Mouse (Mus musculus) neural tube, embryonic 10.5 days (tissue): ENCODE data around the gene Mrps23.
"Not testable (repeated sequence)": the region's sequence is repeated elsewhere in the genome, so short reads cannot be mapped to it uniquely, and the experiment has no call there.

ENCODE experiments used
- DNase-seq: peaks from one replicate; pipeline ENCODE4 v3.0.0-alpha.2; 2017; ENCODE audit warnings: low spot score; ENCODE audit errors: extremely low spot score

Gene Mrps23

DNA sequence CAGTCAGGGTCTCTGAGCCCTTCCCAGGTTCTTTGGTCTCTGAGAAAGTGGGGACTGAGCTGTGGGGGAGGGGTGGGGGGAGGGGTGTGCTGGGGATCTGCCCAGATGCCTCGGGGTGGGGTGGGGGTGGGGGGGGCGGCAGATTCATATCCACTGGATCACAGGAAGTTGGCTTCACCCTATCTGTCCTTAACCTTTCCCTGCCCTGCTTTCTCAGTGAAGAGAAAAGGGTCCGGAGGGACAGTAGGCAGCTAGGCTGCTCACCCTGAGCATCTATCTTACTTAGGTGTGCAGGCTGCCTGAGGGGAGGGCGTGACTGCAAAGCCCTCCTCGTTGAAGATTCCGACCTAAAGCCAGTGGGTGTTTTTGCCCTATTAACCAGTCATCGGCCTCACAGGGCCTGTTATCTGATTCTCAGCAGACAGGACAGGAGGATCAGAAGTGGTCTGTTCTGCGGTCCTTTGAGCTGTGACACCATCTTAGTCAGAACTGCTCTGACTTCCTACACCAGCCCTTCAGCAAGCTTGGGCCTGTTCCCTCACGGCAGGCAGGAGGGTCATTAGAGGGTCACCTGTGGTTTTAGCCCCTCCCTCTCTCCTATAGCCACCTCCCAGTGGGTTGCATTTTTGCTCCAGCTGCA is 30.7 kb upstream of the Mrps23 start:
- no peak for DNase-seq

DNA sequence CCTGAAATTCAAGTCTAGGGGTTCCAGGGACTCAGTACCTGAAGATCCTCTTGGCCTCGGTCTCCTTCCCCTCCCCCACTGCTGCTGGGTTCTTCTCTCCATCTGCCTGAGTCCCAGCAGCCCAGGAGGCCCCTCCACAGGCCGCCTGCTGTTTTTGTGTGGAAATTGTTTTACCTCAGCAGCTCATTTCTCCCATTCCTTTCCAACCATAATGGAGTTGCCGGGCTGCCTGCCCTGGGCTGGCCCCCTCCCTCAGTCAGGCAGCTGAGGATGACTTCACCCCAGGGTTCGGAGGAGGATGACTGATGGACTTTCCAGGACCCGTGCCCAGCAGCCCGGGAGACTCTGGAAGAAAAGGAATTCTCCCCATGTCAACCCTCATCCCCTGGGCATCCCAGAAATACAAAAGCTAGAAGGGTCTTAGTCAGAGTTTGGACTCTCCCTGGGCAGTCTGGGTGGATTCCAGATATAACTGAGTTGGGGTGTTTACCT is 23.7 kb upstream of the Mrps23 start:
- DNase-seq, result no peak

DNA sequence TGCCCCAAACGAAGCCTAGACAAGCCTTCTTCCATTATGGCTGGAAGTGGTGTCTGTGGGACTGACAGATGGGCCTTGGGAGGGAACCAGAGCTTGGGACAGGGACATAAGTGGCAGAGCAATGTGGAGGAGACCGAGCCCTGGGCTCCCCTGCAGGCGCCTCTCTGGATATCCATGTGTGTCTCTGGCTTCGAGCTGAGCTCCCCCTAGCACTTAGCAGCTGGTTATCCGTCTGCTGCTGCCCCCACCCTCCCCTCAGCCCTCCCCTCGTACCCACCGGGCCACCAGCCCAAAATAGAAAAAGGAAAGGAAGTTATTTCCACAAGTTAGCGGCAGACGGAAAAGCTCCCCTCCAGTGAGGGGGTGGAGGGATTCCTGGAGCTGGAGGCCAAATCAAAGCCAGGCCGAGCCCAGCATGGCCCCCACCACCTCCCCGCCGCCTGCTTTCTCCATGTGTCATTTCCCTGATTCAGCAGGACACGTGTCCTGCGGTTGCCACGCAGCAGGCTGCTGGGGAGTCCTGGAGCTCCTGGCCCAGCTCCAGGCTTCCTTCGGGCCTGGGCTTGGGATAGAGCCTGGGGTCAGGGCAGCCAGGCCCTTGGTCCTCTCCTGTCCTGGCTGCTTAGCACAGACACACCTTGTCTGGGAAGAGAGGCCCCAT is 23.1 kb upstream of the Mrps23 start:
- DNase-seq, result peak; percentile 68

DNA sequence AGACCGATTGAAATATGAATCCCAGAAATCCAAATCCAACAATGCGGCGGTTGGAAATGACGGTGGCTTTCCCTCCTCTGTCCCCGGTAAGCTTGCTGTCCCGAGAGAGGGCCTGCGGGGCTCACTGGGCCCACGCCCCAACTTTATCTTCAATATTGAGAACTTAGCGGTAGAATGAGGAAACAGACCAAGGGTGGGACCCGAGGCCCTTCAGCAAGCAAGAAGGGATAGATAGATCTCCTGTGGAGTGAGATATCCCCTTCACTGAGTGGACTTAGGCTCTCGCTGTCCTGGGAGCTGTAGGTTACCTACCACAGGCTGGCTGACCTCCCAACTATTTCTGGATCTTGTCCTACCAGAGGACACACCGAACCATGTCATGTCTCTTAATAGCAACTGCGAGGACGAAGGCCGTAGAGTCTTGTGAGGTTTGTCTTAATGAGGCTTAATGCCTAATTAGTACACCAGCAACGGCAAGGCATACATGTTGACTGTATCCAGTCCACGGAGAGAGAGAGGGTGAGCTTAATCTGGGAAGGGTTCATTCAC is 19.5 kb upstream of the Mrps23 start:
- DNase-seq, result no peak

DNA sequence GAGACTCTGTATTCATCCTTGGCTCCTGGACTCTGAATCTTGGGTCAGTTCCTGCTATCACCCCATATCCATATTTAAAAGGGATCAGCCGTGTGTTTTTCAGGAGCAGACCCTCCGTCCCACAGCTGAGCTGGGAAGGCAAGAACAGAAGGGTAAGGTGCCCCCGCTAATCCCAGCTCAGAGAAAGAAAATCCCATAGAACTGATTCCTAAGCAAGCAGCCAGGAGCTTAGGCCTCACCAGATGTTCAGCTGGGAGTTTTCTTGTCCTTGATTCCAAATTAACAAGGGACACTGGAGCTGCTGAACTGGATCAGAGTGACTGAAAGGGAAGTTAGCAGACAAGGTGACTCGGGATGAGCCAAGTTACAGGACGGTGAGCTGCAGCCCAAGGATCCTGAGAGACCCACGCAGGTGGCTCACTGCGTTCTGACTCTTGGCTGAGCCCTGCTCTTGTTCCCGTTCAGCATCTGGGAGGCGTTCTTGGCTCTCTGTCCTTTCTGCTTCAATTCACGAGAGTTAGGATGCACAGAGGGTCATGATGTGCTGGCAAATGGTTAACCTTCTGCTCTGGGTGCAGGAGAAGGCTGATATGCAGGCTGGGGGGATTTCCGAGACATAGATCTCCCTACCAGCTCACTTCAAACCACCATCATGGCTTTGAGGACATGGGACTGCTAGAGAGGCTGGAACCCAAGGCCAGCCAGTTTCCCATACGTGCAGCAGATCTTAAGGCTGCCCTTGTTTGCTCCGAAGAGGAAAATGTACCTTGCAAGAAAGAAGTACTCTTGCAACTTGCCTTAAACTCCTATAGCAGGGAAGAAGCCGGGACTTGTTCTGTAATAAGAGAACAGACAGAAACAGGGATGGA is 17.9 kb upstream of the Mrps23 start:
- peak; percentile 14 for DNase-seq

DNA sequence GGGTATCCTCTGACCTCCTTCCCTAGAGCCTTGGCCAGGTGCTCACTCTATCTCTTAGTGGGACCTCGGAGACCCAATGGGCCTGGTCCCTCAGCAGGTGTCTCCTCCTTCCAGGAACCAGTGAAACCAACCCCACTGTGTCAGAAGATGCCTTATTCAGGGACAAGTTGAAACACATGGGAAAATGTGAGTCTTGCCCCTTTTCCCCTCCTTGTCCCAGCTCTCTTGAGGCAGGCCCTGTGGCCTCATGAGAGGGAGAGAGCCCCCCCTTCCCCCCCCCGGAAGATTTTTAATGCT is 17.3 kb upstream of the Mrps23 start:
- DNase-seq, result peak; percentile 17

DNA sequence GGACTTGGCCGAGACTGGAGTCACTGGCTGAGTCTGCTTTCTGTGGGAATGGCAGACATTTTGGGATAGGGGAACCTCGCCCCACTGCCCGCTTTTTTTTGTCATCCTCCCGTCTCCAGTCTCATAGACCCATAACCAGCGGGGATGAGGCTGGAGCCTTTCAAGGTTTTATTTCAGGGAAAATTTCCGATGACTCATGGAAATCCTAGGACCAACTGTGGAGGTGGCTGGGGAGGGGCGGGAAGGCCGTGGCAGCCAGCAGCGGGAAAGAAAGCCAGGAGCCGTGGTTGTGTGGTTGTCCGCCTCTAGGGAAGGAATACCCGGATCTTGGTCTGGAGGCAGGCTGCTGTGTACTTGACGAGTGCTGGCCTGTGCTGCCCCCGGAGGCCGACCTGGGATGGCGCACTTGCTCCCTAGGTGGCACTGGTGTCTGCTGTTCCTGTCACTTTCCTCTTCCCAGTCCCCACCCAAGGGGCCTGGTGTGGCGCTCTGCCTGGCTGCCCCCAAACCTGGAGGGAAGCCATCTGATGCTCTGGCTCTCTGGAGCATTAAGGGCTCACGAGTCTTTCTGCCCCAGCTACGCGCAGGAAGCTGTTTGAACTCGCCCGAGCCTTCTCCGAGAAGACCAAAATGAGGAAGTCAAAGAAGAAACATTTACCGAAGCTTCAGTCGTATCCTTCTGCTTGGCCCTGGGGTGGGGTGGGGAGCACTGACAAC is 16.6 kb upstream of the Mrps23 start:
- peak; percentile 84 for DNase-seq

DNA sequence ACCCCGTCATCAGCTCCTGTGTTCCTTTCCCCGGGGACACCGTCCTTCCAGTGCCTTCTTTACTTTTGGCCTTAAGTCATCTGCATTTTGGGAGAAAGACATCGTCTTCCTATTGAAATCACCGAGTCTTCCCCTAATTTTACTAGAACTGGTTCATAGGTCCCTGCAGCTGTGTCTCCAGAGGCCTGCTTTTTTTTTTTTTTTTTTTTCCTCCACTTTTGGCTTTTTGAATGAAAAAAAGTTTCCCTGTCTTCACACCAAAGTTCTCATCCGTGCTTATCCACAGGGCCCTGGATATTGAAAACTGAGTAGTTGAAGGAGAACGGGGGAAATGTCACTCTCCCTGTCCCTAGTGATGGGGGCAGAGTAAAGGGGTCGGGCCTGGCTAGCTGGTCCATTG is 16.0 kb upstream of the Mrps23 start:
- DNase-seq, result no peak

DNA sequence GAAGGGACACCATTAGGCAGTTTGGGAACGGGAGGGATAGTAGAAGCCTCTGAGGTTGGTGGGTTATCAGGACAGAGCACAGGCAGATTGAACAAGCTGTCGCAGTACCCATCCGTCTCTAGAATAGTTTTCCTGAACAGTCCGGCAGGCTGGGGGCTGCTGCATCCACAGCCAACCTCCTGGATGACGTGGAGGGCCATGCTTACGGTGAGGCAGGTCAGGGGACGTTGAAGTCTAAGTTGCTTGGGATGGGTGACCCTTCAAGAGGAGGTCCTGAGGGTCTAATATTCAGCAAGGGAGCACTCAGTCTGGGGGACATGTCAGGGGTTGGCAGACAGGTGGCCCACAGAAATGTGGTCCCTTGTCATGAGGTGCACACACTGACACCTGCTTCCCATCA is 15.6 kb upstream of the Mrps23 start:
- DNase-seq, result no peak

DNA sequence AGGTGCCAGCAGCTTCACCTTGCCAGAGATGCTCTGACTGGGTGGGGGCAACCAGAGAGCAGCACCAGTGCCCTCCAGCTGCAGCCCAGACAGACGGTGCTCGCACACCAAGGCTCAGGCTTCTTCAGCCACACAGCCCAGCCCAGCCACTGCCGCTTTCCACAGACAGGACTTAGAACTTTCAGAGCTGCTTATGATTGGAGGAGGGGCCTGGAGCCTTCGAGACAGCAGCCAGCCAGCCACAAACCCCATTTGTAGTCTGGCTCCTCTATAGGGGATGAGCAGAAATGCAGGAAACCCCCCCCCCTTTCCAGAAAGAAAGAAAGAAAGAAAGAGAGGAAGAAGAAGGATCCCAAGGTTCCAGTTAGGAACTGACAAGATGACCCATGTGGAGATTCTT is 11.6 kb upstream of the Mrps23 start:
- no peak for DNase-seq

DNA sequence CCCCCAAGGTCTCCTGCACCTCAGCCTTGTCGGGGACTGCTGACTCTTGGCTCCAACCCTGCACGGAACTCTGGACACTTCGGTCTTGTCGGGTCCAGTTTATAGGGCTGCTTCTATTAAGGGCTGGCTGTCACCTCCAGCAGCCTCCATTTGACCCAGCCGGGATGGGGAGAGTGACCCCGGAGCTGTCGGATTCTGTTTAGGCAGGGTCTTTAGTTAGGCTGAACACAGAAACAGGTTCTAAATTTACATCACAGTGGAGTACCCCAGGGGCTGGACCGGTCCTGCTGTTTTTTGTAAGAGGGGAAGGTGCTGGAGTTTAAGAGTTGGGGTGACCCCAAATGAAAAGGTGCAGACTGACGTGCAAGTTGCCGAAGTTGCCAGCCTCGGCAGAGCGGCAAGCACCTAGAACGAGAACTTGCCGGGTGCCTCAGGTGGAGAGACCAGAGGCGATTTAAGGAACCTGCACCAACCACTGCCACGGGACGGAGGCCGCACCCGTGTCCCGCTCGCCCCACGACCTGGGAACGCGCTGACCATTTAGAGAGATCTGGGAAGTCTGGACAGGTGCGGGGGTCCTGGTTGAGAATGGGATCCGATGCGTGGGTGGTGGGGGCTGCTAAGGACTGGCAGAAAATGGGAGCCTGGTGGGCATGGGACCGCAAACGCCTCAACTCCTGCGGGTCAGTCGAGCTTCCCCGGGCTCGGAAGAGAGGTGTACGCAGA is 10.9 kb upstream of the Mrps23 start:
- no peak for DNase-seq

DNA sequence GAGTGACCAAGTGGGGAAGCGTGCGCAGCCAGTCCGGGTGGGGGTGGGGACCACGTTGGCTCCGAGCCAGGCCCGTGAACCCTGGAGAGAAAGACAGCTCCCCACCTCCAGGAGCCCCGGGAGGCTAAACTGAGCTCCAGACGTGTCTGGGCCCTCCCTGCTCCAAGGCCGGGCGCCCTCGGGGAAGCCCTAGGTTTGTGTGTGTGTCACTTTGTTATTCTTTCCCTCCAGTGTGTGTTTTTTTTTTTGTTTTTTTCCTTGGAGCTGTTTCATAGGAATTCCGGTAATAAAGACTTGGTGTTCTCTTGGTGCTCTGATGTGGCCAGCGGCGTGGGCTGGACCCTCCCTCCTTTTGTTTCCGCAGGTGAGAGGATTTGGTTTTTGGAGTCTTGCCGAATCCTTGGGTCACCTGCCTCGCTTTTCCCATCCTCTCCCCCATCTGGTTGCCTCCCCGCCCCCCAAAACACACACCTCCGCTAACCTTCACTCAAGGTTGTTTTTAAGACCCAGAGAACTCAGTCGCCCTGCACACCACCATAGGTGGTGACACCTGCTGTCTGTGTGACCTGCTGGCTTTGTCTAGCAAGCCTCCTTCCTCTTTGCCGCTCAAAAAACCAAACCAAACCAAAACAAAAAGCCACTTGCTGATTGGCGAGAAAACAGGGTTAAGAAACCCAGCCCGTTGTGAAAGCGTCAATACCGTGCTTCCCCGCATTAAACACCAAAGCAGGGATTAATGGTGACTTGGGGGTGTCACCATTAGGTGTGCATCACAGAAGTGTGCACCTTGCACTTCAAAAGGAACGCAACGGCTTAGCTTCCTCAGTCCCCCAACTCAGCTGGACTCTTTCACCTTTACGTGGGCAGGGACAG is 10.1 kb upstream of the Mrps23 start:
- DNase-seq, result no peak

DNA sequence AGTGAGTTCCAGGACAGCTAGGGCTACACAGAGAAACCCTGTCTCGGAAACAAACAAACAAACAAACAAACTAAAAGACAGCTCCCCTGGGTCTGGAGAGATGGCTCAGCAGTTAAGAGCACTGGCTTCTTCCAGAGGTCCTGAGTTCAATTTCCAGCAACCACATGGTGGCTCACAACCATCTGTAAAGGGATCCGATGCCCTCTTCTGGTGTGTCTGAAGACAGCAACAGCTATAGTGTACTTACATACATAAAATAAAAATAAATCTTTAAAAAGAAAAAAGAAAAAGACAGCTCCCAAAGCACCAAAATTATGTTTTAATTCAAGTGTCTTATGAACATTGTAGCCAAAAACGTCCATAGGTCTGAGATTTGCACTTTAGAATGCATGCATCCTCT is 8.5 kb upstream of the Mrps23 start:
- not testable (repeated sequence) for DNase-seq

DNA sequence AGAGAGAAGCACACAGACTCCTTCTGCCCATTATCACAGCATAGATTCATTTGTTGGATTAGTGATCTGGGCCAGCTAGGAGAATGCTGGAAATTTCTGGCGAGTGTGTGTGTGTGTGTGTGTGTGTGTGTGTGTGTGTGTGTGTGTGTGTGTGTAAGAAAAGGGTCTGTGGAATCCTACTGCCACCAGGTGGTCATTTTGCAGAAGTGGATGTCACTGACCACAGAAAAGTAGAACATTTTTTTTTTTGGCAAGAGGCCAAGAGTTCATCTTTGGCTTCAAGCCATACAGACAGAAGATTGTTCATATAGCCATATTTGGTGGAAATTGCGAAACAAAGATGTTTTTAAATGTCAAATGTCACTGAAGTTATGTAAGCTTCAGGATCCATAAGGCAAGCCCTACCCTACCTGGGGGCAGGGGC is 7.0 kb upstream of the Mrps23 start:
- peak; percentile 65 for DNase-seq

DNA sequence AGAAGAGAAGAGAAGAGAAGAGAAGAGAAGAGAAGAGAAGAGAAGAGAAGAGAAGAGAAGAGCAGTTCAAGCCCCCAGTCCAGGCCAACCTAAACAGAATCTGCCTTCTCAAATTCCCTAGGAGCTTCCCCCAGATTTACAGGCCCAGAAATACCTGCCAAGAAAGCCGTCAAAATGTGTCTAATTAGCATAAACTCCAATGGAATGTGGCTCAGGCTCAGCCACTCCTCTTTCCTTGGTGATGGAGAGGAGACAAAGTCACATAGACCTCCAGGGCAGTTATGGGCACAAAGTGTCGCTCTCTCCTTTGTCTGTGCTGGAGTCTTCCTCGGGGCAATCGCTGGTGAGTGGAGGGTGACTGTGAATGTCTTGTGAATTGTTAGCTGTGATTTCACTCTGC is 6.0 kb upstream of the Mrps23 start:
- DNase-seq, result no peak

DNA sequence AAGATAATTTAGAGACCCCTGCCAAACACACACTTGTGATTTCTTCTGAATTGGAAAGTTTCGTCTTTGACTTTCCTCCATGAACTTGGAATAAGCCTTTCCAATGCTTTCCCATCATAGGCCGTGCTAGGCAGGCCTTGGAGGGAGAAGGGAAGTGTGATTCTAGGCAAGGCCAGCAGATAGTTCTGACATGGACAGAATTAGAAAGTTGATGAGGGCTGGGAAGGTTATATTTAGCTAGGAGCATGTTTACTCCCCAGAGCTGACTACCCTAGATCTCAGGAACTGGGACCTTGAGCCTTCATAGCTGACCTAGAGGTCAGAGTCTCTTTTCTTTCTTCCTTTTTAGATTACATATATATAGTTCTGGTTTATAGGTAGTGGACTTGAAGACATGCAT is 3.0 kb upstream of the Mrps23 start:
- no peak for DNase-seq

DNA sequence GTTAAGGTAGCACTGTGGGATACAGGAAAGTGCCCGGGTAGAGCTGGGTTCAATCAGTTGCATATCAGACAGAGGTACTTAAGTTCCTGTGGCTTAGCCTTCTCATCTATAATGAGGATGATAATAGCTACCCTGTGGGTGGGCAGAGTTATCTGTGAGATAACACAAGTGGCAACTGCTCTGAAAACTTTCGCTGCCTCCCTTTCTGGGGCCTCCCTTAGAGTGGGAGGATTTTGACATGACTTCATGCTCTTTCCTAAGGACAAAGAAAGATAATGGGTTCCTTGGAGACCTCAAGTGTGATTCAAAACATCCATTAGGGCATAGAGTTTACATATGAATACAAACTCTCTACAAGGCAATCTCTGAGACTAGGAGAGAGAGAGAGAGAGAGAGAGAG is 2.1 kb upstream of the Mrps23 start:
- no peak for DNase-seq

DNA sequence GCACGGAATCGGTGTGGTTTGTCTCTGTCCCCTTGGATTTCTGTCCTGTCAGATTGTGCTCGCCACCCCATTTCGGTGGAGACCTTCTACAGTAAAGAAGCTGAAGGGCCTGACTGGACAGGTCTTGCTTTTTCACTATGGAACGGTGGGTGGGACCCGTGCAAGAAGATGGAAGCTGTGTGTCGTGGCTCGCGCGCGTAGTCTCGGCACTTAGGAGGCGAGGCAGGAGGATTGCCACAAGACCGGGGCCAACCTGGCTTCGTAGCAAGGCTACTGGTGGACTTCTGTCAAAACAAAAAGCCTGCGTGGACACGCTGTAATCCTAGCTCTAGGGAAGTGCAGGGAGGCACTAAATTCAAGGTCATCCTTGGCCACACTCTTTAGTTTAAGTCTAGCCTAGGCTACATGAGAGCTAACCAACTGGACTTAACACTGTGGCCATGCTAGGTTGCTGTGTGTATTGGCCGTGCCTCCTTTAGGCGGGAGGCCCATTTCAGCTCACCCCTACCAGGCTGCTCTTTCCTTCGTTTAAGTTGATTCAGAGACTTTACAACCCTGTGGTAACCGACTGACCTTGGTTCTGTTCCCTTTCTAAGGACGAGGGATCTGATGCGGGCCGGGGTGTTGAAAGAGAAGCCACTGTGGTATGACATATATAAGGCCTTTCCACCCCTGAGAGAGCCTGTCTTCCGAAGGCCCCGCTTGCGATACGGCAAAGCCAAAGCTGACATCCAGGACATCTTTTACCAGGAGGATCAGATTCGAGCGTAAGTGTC is 593 bp downstream of the Mrps23 start:
- DNase-seq, result no peak

DNA sequence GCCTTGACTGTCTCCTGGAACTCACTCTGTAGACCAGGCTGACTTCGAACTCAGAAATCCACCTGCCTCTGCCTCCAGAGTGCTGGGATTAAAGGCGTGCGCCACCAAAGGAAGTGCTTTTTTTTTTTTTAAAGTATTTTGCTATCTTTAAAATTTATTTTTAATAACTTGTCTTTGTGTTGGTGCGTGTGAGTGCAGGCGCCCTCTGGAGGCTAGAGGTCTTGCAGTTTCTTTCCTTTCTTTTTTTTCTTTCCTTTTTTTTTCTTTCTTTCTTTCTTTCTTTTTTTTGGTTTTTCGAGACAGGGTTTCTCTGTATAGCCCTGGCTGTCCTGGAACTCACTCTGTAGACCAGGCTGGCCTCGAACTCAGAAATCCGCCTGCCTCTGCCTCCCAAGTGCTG is 2.4 kb downstream of the Mrps23 start:
- DNase-seq, result not testable (repeated sequence)
